Mouse (Mus musculus): ENCODE results near the gene Znhit1.
"Not testable (repeated sequence)": the region's sequence is repeated elsewhere in the genome, so short reads cannot be mapped to it uniquely, and the experiment has no call there.

The Znhit1 gene

DNA sequence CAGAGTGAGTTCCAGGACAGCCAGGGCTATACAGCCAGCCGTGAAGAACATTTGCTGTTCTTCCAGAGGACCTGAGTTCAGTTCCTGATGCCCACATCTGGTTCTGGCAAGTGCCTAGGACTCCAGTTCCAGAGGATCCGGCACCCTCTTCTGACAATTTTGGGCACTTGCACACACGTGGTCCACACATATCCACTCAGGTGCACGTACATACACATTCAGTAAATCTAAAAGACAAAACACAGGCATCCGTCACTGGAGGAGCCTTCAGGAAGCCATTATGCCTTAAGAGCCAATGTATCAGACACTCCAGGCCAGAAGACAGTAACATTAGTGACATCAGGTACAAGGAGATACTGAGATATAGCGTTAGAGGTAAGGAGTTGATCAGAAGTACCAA lies 37.3 kb downstream of the Znhit1 start:
- DNase-seq: no peak

DNA sequence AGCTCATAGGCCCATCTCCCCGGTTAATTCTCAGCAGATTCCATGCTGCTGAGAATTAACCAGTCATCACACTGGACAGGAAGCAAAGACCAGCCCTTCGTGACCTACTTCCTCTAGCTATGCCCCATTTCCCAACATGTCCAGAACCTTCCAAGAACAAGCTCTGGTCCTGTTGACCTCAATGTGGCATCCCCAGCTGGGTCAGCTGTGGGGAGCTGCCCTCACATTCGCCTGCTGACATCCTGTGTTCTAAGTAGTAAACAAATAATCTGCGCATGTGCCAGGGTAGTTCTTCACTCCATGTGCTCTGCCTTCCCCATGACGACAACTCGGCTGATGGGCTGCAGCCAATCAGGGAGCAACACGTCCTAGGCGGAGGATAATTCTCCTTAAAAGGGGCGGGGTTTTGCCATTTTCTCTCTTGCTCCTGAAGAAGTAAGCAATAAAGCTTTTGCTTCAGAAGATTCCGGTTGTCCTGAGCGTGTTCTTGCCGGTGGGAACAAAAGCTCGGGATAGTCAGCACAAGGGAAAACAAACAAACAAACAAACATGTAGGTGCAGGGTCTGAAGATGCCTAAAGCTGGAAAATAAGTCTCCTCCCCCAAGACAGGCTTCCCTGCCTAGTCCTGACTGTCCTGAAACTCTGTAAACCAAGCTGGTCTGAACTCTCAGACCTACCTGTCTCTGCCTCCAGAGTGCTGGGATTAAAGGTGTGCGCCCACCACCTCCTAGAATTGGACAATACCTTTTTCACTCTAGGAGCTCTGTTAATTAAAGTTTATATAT lies 38.1 kb downstream of the Znhit1 start:
- not testable (repeated sequence) for DNase-seq

DNA sequence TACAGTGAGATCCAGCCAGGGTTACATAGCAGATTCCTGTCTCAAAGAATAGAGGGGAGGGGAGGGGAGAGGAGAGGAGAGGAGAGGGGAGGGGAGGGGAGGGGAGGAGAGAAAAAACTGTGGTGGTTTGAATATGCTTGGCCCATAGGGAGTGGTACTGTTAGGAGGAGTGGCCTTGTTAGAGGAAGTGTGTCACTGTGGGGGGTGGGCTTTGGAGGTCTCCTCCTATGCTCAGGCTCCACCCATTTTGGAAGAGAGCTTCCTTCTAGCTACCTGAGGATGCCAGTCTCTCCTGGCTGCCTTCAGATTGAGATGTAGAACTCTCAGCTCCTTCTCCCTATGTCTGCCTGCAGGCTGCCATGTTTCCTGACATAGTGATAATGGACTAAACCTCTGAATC lies 39.9 kb downstream of the Znhit1 start:
- no peak for DNase-seq

DNA sequence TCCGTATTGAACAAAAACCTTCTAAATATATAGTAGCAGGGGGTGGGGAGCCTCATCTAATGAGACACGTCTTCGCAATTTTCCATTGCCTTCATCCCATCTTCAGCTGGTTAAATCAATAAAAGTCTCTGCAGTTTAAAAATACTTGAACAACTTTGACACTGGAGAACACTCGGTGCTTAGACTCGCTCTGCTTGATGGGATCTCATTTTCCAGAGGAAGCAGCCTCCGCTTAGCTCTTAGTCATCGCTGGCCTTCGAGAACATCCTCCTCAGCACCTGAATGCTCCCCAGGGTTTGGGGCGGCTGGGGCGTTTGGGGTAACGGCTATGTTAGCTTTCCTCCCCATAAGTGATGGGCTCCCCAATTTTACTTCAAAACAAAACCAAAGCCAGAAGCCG lies 42.7 kb downstream of the Znhit1 start:
- DNase-seq: no peak

GRCm38 (mm10) chr5:136943382-136943781 lies 44.4 kb downstream of the Znhit1 start:
- DNase-seq: no peak

- no peak for DNase-seq
Observed at GRCm38 (mm10) chr5:136942781-136943180, 45.0 kb downstream of the Znhit1 start.

- DNase-seq: no peak
Observed at GRCm38 (mm10) chr5:136940845-136941560, 46.8 kb downstream of the Znhit1 start.

GRCm38 (mm10) chr5:136940029-136940428 lies 47.8 kb downstream of the Znhit1 start:
- not testable (repeated sequence) for DNase-seq

DNA sequence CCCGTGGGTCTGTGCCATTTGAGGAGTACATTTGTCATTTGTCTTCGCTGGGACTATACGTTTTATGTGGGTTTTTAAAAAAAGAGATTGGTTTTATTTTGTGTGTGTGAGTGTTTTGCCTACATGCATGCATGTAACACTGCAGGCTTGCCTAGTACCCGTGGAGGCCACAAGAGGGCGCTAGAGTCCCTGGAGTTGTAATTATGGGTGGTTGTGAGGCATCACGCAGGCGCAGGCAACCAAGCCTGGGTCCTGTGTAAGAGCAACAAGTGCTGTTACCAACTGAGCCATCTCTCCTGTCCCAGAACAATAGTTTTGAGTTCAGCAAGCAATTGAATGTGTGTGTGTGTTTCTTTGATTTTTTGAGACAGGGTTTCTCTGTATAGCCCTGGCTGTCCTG lies 48.5 kb downstream of the Znhit1 start:
- peak in 1 of 2 experiments; percentile 38 for DNase-seq

DNA sequence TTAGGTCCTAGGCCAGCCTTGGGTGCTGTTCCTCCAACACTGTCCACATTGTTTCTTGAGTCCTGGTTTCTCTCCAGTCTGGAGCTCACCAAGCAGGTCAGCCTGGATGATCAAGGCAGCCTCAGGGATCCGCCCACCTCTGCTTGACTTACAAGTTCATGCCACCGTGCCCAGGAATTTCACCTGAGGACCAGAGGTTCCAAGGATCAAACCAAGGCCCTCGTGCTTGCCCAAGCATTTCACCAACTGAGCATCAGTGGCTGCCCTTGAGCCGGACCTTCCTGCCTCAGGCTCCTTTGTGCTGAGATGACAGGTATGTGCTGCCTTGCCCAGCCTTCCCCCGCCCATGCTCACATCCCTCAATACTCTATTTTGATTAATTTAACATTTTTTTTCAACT lies 50.2 kb downstream of the Znhit1 start:
- no peak for DNase-seq

GRCm38 (mm10) chr5:136936750-136937149 lies 51.1 kb downstream of the Znhit1 start:
- DNase-seq: no peak

- DNase-seq: peak in 1 of 2 experiments; percentile 26
Observed at GRCm38 (mm10) chr5:136935905-136936695, 51.7 kb downstream of the Znhit1 start.

DNA sequence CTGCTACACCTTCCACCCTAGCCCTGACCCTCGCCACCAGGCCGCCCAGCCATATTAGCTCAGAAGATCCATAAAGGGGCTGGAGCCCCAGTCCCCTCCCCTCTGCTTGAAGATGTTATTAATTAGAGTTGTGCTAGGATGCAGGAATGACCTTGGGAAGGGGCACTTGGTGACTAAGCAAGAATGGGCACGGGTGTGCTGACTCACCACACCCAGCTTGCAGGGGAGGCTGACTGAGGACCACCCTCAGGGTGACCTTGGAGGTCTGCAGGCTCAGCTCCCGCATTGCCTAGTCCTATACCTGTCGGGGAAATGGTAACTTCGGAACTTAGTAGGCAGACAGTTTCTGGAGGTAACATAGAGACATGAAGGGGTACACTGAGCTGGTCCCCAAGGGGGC lies 53.9 kb downstream of the Znhit1 start:
- DNase-seq: no peak

- no peak for DNase-seq
Observed at GRCm38 (mm10) chr5:136932956-136933355, 54.9 kb downstream of the Znhit1 start.
